Mouse (Mus musculus) embryonic facial prominence, embryonic 13.5 days (tissue): ENCODE measurements around the gene Psma3. TPM values are rescaled to one million over a fixed set of nuclear protein-coding genes. Genes with fewer than 3 reads are reported as not detected.

Source experiments
- ATAC-seq: fragments of 200-750 bp; cut with Nextera tagmentation; 2 replicates; pipeline ENCODE4 v1.8.0; 2017; ENCODE audit warnings: low read depth; ENCODE audit not compliant: insufficient number of reproducible peaks, insufficient read depth, low FRiP score, low TSS enrichment
- H3K27ac ChIP-seq: fragments of 300-500 bp; sonication (generic); 2 replicates; pipeline ENCODE4 v1.5.1; 2015; ENCODE audit warnings: moderate library complexity, mild to moderate bottlenecking, inconsistent platforms
- H3K27me3 ChIP-seq: fragments of 300-500 bp; sonication (generic); 2 replicates; pipeline ENCODE4 v1.6.1; 2015; ENCODE audit warnings: mild to moderate bottlenecking, inconsistent platforms
- H3K36me3 ChIP-seq: fragments of 300-500 bp; sonication (generic); 2 replicates; pipeline ENCODE4 v1.6.1; 2015; ENCODE audit warnings: mild to moderate bottlenecking, inconsistent platforms
- H3K4me1 ChIP-seq: fragments of 300-500 bp; sonication (generic); 2 replicates; pipeline ENCODE4 v1.6.1; 2015; ENCODE audit warnings: inconsistent platforms
- H3K4me2 ChIP-seq: fragments of 300-500 bp; sonication (generic); 2 replicates; pipeline ENCODE4 v1.6.1; 2015; ENCODE audit warnings: moderate library complexity, mild to moderate bottlenecking, inconsistent platforms
- H3K4me3 ChIP-seq: fragments of 300-500 bp; sonication (generic); 2 replicates; pipeline ENCODE4 v1.5.1; 2015; ENCODE audit warnings: mild to moderate bottlenecking, inconsistent platforms
- H3K9ac ChIP-seq: fragments of 300-500 bp; sonication (generic); 2 replicates; pipeline ENCODE4 v1.6.1; 2015; ENCODE audit warnings: mild to moderate bottlenecking, inconsistent platforms
- H3K9me3 ChIP-seq: fragments of 300-500 bp; sonication (generic); 2 replicates; pipeline ENCODE4 v1.6.1; 2016; ENCODE audit warnings: inconsistent platforms
- WGBS: fragments of 180-500 bp; shearing (Covaris S2); methylation state at CpG from one replicate; pipeline ENCODE4 v1.1.7; 2015; ENCODE audit warnings: mixed read lengths; 5-methylcytosine and 5-hydroxymethylcytosine counted together
- polyA plus RNA-seq: library from polyadenylated mRNA; unstranded; fragments of >200 nt; fragmentation: Nextera tagmentation; extraction: Ambion mirVana; gene quantifications from 2 replicates; pipeline ENCODE4 v1.2.1, GENCODE M21; 2015

Psma3 gene
- polyA plus RNA-seq, 1 experiment from 2014 or later, result 638 TPM

DNA sequence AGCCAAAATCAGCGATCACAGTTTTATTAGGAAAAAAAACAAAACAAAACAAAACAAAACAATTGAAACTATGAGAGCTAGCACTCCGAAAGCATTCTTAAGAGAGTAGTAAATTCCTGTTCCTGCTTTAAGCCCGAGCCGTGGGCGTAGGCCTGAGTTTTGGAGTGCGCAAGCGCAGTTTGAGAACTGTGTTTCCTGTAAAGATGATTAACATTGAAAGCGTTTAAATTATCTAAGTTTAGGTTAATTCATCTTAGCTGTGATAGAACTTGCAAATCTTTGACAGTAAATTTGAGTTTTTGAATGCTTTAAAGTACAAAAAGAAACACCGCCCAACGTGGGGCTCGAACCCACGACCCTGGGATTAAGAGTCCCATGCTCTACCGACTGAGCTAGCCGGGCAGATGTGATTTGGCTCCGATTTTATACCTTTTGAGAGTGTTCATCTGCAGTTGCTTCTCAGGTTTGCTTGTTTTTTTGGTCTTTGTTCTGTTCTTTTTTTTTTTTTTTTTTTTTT lies 5.6 kb upstream of the Psma3 start:
- Histone ChIP-seq H3K27me3 (no peaks in the 10 kb centered on the region), H3K36me3 (peaks cover 6% of the 10 kb centered on the region; the same call in 1 of the 2 replicates), H3K4me2 (peak overlapping the region; percentile 67), H3K4me3 (peak overlapping the region; percentile 68), H3K9me3 (no peaks in the 10 kb centered on the region), H3K9ac (peak overlapping the region; percentile 89), H3K27ac (peak overlapping the region; percentile 98), H3K4me1 (peaks cover 9% of the 10 kb centered on the region)
- ATAC-seq, result no peak
- under 1% methylated on average over 15 of the region's 15 CpGs for WGBS

DNA sequence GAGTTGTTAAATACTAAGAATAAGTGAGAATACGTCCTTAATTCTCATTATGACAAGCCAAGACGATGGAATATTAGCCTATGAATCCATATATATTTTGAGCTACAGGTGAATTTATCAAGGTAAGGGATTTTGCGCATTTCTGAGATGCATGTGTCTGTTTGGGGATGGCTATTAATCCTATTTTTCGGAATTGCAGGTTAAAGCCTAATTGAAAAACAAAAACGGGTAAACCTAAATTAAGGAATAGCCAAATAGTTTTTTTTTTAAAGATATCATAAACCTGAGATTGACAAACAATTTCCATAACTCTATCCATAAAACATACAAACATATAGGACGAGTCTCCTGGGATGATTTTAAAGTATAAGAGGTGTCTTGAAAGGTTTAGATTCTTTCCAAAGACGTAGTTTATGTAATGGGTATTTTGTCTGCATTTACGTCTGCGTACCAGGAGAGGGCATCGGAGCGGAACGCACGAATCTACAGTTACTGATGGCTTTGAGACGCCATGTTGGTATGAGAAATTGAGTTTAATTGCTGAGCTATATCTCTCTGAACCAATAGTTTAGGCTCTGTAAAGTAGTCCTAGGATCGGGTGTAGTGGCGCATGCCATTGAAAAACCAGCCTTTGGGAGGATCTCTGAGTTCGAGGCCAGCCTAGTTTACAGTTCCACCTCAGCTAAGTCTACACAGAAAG lies 4.8 kb upstream of the Psma3 start:
- Histone ChIP-seq H3K4me3 (peak overlapping the region; percentile 45), H3K36me3 (no peaks in the 10 kb centered on the region), H3K9me3 (no peaks in the 10 kb centered on the region), H3K4me1 (peaks cover 9% of the 10 kb centered on the region), H3K27ac (peak overlapping the region; percentile 58; the same call in 1 of the 2 replicates), H3K27me3 (no peaks in the 10 kb centered on the region), H3K4me2 (peak overlapping the region; percentile 57), H3K9ac (no peak overlapping the region)
- 4% methylated on average over 17 of the region's 17 CpGs for WGBS
- no peak for ATAC-seq

DNA sequence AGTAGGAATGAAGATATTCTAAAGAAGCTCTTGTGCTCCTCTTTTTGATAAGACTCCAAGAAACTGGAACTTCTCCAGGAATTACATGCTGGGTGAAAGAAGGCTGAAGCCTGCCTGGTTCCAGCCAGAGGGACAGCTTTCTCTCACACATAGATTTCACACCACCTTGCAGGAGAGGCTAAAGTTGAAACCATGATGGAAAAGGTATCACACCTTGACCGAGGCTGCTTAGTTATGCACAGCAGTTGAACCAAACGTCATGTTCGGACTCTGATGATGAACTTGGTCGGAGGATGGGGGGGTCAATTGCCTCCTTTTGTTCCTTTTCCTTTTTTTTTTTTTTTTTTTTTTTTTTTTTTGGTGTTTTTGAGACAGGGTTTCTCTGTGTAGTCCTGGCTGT lies 590 bp upstream of the Psma3 start:
- Histone ChIP-seq H3K9ac (no peak overlapping the region), H3K4me1 (peaks cover 9% of the 10 kb centered on the region), H3K27ac (no peak overlapping the region), H3K27me3 (no peaks in the 10 kb centered on the region), H3K9me3 (no peaks in the 10 kb centered on the region), H3K36me3 (peaks cover 8% of the 10 kb centered on the region), H3K4me2 (peak overlapping the region; percentile 77), H3K4me3 (no peak overlapping the region; the same call in 1 of the 2 replicates)
- no peak for ATAC-seq
- WGBS, result 87% methylated on average over 4 of the region's 4 CpGs

- Histone ChIP-seq H3K36me3 (peaks cover 23% of the 10 kb centered on the region), H3K4me1 (peaks cover 9% of the 10 kb centered on the region), H3K27ac (peak overlapping the region; percentile 98; the same call in 1 of the 2 replicates), H3K9ac (peak overlapping the region; percentile 99), H3K4me3 (peak overlapping the region; percentile 98), H3K27me3 (no peaks in the 10 kb centered on the region), H3K9me3 (no peaks in the 10 kb centered on the region), H3K4me2 (peak overlapping the region; percentile 77)
- WGBS, result 21% methylated on average over 10 of the region's 10 CpGs
- ATAC-seq, result no peak
These were observed 985 bp downstream of the Psma3 start for GRCm38 (mm10) chr12:70975406-70975805.

DNA sequence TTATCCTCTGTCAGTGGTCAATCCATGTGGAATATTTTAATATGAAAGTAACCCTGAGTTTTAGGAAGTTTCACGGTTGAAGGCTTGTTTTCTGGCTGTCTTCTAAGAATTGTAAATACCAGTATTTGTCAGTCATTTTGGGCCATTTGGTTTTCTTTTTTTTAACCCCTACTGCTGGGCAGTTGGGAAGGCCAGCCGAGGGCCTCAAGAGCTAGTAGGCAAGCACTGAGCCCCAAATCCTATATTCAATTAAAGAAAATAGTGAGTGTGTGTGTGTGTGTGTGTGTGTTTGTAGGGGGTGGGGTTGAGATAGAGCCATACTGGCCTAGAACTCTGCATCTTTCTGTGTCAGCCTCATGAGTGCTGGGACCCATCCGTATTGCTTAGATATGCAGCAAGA lies 1.5 kb downstream of the Psma3 start:
- Histone ChIP-seq H3K27me3 (no peaks in the 10 kb centered on the region), H3K4me2 (peak overlapping the region; percentile 77), H3K9me3 (no peaks in the 10 kb centered on the region), H3K4me3 (peak overlapping the region; percentile 98), H3K4me1 (peaks cover 9% of the 10 kb centered on the region), H3K27ac (no peak overlapping the region), H3K36me3 (peaks cover 27% of the 10 kb centered on the region), H3K9ac (peak overlapping the region; percentile 99; the same call in 1 of the 2 replicates)
- ATAC-seq, result no peak
- WGBS, result 62% methylated on average over 3 of the region's 3 CpGs

- H3K27me3 ChIP-seq, result no peaks in the 10 kb centered on the region
These were observed 3.9 kb downstream of the Psma3 start for GRCm38 (mm10) chr12:70978345-70978744.

DNA sequence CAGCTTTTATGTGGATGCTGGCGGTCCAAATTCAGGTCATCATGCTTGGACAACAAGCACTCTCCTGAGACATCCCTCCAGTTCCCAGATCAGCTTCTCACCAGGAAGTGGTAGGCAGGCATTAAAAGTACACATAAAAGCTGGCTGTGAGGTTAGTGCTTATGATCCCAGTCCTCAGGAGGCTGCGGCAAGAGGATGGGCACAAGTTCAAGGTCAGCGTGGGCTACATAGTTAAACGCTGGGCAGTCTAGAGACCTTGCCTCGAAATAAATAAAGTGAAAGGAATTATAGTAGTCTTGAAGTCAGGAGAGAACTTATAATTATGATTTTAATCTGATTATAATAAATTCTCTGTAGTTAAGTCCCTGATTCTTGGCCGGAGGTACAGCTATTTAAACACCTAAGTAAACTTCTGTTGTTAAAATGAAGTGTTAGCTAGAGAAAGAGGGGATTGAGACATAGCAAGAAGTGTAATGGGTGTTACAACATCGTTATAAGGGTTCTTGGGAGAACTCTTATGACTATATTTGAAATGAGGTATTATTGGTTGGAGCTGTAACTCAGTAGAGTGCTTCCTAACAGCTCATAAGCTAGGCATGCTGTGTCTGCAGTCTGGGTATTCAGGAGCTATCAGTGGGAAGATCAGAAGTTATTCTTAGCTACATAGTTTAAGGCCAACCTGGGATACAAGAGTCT lies 10.6 kb downstream of the Psma3 start:
- Histone ChIP-seq H3K4me2 (no peak overlapping the region), H3K9me3 (no peaks in the 10 kb centered on the region), H3K27me3 (no peaks in the 10 kb centered on the region), H3K4me3 (no peak overlapping the region), H3K27ac (no peak overlapping the region), H3K36me3 (peaks cover 84% of the 10 kb centered on the region), H3K9ac (no peak overlapping the region), H3K4me1 (no peaks in the 10 kb centered on the region)
- WGBS, result 94% methylated on average over 7 of the region's 7 CpGs
- ATAC-seq, result no peak

More at GRCm38 (mm10) chr12:70978345-70978744, 3.9 kb downstream of the Psma3 start:
- Histone ChIP-seq H3K4me3 (no peak overlapping the region), H3K4me1 (peaks cover 9% of the 10 kb centered on the region), H3K27ac (no peak overlapping the region), H3K9ac (no peak overlapping the region), H3K36me3 (peaks cover 41% of the 10 kb centered on the region), H3K4me2 (no peak overlapping the region), H3K9me3 (no peaks in the 10 kb centered on the region)
- ATAC-seq, result no peak
- 82% methylated on average over 7 of the region's 7 CpGs for WGBS

DNA sequence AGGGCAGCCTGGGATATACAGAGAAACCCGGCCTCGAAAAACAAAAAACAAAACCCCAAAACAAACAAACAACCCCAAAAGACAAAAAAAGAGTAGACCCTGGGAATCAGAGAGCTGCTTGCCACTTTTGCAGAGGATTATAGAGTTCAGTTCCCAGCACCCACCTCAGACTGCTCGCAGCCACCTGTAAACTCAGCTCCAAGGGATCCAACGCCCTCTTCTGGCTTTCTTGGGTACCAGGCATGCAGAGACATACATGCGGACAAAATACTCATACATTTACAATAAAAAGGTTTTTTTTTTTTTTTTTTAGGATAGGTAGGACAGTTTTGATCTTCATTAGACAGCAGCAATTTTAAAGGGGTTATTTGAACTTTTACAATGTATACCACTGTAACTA lies 22.8 kb downstream of the Psma3 start:
- no peak overlapping the region for H3K4me3 ChIP-seq
- no peak overlapping the region for H3K4me2 ChIP-seq
- no peaks in the 10 kb centered on the region for H3K9me3 ChIP-seq
- H3K9ac ChIP-seq, result no peak overlapping the region
- H3K27me3 ChIP-seq, result no peaks in the 10 kb centered on the region
- ATAC-seq, result no peak
- WGBS, result 89% methylated on average over 5 of the region's 5 CpGs
- peaks cover 52% of the 10 kb centered on the region for H3K36me3 ChIP-seq
- no peak overlapping the region for H3K27ac ChIP-seq
- 0 out of 2 replicates have a peak, but pooled peaks cover 6% of the 10 kb centered on the region for H3K4me1 ChIP-seq

- 0 out of 2 replicates have a peak, but pooled peaks cover 6% of the 10 kb centered on the region for H3K4me1 ChIP-seq
- WGBS, result 47% methylated on average over 5 of the region's 5 CpGs
- H3K36me3 ChIP-seq, result peaks cover 42% of the 10 kb centered on the region
- ATAC-seq, result no peak
- no peak overlapping the region for H3K4me3 ChIP-seq
- H3K9ac ChIP-seq, result no peak overlapping the region
- no peaks in the 10 kb centered on the region for H3K9me3 ChIP-seq
- no peak overlapping the region for H3K4me2 ChIP-seq
- no peaks in the 10 kb centered on the region for H3K27me3 ChIP-seq
- H3K27ac ChIP-seq, result peak overlapping the region; percentile 30
These were observed 25.0 kb downstream of the Psma3 start for GRCm38 (mm10) chr12:70999423-70999903.

DNA sequence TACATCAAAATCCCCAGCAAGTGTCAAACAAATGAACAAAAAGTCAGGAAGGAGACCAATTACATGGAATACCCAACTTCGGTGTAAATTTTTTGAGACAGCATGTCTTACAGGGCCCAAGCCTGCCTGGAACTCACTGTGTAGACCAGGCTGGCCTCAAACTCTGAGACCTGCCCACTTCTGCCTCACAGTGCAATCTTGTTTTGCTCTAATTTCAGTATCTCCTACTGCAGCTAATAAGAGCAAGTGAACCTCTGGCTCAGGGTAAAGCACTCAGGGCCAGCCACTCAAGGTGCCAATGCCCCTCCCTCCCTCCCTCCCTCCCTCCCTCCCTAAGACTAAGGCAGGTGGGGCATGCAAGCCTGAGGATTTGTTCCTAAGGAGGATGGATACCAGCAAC lies 25.9 kb downstream of the Psma3 start:
- WGBS, result 69% methylated on average over 1 of the region's 1 CpGs
- no peak for ATAC-seq
- no peaks in the 10 kb centered on the region for H3K9me3 ChIP-seq
- 0 out of 2 replicates have a peak, but pooled peaks cover 6% of the 10 kb centered on the region for H3K4me1 ChIP-seq
- no peak overlapping the region for H3K4me2 ChIP-seq
- no peak overlapping the region for H3K27ac ChIP-seq
- no peak overlapping the region for H3K4me3 ChIP-seq
- H3K36me3 ChIP-seq, result peaks cover 44% of the 10 kb centered on the region
- H3K9ac ChIP-seq, result no peak overlapping the region
- H3K27me3 ChIP-seq, result no peaks in the 10 kb centered on the region

GRCm38 (mm10) chr12:71001456-71001855 lies 27.0 kb downstream of the Psma3 start:
- Histone ChIP-seq H3K36me3 (peaks cover 44% of the 10 kb centered on the region), H3K27me3 (no peaks in the 10 kb centered on the region), H3K9ac (no peak overlapping the region), H3K27ac (peak overlapping the region; percentile 5; the same call in 1 of the 2 replicates), H3K4me3 (no peak overlapping the region), H3K9me3 (no peaks in the 10 kb centered on the region), H3K4me1 (0 out of 2 replicates have a peak, but pooled peaks cover 6% of the 10 kb centered on the region), H3K4me2 (no peak overlapping the region)
- no peak for ATAC-seq
- 75% methylated on average over 6 of the region's 6 CpGs for WGBS
